Mouse (Mus musculus) kidney, postnatal 25 days (tissue): ENCODE results near the gene Clec4n.
"Not testable (repeated sequence)": the region's sequence is repeated elsewhere in the genome, so short reads cannot be mapped to it uniquely, and the experiment has no call there.

Experiments
- DNase-seq, 2 experiments: peaks; one replicate each; pipeline ENCODE4 v3.0.0; 2021; ENCODE audit warnings: mixed read lengths in 2 of 2

The Clec4n gene

DNA sequence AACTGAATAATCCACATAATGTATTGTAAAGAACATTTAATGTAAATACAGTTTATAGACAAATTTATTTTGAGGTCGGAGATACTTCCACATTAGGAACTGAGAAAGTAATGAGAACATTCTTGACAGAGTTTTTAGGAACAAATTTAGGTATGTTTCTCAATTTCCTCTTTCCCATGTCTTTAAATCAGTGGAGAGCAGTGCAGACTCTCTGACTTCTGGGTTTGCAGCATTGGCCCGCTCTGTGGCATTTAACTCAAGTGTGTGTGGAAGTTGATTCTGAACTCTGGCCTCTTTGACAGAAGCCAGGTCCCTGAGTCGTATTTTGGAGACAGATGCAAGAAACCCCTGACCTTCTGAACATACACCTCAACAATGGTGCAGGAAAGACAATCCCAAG, at the start of gene Clec4n:
Gene Clec4n, plus strand, starts transcription at position 200 of the 400 bp plus-strand sequence.
- no peak for DNase-seq

DNA sequence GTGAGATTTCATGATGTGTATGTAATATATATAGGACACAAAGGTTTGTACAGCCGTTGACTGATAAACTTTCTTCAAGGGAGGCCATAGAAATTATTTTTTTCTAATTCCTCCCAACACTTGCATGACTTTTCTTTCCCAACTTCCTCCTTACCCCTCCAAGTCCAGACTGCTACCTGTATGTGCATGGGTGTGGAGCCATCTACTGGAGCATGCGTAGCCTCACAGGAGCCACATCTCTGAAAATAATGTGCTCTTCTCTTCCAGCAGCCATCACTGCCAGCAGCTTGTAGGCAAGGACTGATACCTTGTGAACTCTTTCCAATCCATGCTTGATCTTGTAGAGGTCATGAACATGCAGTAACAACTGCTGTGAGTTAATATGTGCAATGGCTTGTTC, 44.8 kb upstream of the Clec4n start:
- DNase-seq = not testable (repeated sequence)

DNA sequence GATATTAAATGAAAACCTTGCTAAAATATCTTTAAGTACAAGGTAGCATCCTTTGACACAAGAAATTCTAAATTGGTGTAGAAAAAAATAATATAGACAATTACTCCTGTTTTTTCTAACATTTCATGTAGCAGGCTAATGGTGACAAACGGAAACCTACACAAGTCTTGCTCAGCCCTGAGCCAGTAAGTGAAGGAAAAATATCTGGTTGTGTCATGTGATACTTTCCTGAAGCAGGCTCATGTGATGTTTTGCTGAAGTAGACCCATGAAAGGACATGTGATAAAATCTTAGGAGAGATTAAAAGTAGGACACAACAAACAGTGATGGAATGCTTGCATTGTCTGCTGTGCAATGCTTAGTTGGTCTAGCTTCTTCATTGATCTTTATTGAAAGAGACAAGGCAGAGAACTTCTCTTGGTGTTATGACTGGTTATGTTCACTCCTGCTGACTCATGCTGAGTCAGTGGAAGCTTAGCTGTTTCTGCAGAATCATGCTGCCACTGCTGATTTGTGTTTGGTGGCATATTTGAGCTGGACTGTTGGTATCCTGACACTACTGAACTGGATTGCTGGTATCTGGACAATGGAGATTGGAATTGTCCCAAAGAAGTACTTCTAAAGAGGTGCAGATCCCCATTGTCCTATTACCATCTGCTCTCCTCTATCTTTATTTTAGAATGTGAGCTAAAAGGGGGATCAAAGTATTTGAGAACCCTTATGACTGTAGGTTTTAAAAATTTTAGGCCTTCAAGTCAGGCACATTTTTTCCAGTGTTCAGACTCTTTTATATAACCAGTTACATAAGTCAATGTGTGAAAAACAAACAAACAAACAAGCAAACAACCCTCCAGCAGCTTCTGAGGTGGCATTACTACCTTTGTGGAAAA, 22.2 kb upstream of the Clec4n start:
- DNase-seq = no peak

DNA sequence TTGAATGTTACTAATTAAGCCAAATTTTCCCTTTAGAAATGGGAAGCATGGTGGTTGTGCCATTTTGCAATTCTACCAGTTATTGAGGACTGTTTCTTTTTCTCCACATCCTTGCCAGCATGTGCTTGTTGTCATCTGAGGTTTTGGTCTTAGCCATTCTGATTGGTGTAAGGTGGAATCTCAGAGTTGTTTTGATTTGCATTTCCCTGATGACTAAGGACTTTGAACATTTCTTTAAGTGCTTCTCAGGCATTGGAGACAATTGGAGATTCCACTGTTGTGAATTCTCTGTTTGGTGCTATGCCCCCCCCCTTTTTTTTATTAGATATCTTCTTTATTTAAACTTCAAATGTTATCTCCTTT, 21.6 kb upstream of the Clec4n start:
- not testable (repeated sequence) for DNase-seq

DNA sequence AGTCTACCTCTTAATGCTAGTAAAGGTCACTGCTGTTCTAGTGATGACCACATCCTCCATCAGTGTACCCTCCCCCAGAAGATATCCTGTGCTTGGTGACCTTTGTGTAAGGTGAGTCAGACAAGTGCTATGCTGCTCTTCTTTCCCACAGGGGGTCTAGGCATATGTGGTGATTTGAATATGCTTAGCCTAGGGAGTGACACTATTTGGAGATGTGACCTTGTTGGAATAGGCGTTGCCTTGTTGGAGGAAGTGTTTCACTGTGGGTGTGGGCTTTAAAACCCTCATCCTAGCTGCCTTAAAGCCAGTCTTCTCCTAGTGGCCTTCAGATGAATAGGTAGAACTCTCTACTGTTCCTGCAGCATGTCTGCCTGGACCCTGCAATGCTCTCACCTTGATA, 17.9 kb upstream of the Clec4n start:
- DNase-seq = no peak

DNA sequence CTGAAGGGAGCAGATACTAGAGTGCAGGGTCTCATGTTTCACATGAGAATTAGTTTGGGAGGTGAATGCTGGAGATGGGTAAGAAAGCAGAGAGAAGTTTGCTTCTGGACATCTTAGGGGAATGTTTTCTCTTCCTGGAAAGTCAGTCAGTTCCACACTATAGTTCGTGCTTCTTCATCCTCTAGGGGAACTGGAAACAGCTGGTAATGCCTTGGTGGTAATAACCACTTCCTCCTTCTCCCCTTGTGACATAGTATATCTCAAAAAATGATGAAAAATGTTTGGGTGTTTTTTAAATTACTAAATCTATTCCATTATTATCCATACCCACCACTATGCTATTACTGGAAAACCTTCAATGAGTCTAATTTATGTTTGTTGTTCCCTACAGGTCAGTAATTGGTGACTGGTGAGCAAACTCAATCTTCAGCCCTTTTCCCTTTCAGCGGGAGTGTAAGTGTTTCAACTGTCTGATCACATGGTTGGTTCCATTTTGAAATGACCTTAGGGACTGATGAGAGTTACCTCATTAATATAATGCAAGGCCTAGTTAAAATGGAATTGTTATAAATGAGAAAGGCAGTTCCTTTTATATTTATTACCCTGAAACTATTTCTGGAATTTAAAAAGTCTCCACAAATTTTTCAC, 2.0 kb upstream of the Clec4n start:
- DNase-seq = no peak

DNA sequence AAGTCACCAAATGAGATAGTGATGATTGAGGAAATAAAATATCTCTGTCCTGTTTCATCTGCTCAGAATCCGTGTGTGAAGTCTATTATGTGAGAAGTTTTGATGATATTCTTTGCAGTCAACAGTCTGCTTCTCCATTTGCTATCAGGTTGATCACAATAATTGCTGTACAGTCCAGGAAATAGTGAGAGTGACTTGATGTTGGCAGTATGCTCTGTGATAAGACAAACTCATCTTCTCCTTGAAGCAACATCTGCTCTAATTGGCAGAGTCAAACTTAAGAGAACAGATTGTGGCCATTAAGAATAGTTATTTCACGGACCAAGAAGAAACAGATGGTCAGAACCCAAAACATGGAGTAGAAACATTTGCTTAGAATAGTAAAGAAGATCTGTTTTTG, 1.5 kb downstream of the Clec4n start:
- no peak for DNase-seq

DNA sequence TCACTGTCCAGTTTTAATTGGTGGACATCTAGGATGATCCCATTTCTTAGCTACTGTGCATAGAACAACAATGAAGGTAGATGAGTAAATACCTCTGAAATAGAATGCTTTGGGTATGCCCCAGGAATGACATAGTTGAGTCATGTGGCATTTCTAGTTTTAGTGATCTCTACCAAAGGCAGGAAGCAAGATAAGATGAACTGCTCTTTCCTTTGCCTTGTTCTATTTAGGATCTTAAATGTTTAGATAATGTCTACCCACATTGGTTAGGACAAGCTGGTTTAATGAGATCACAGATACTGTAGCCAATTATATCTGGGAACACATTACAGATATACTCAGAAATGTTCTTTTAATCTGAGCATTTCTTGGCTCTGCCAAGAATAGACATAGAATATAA, 7.9 kb downstream of the Clec4n start:
- no peak for DNase-seq

DNA sequence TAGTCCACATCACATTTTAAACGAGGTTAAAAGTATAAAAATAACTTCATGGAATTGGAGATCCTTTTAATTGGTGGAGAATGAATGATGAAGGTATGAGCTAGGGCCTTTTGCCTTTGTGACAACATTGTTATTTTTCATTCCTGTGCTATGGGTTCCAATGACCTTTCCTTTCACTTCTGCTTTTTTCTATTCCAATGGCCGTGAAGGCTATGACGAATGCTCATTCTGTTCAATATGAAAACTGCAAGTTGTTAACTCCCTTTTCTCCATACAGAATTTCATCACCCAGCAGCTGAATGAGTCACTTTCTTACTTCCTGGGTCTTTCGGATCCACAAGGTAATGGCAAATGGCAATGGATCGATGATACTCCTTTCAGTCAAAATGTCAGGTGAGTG, 14.6 kb downstream of the Clec4n start:
- no peak for DNase-seq

DNA sequence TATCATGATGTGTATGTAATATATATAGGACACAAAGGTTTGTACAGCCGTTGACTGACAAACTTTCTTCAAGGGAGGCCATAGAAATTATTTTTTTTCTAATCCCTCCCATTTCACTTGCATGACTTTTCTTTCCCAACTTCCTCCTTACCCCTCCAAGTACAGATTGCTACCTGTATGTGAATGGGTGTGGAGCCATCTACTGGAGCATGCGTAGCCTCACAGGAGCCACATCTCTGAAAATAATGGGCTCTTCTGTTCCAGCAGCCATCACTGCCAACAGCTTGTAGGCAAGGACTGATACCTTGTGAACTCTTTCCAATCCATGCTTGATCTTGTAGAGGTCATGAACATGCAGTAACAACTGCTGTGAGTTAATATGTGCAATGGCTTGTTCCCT, 19.2 kb downstream of the Clec4n start:
- DNase-seq = not testable (repeated sequence)

DNA sequence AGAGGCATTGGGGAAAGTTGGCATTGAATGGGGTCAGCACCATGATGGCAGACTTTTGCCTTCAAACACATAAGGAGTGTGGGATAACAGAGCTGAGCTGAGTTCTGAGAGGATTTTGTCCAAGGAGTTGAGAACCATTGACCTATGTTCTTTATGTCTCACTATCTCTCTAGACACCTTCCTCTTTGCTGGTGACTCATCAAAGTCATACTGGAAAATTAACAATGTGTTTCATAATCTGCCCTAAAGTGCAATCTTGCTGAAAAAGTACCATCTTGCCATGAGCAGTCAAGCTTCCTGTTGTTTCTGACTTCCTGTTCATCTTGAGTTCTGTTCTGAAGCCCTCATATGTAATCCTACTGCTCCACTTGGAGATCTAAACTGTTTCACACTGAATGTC, 23.1 kb downstream of the Clec4n start:
- DNase-seq = no peak

DNA sequence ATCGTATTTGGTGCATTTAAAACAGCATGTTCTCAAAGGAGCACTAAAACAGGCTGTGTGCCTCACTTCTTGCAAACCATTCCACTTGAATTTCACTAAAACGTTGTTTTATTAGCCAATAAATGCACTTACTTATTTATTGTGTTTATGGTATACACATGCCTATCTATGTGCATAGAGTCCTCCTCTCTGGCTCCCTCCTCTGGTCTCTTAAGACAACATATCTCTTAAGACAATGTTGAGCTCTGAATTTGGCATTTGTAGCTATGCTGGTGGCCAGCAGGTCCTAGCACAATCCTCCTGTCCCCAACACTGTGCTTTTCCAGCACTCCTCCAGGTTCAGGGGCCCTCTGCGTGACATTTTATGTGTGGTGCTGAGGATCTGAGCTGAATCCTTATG, 29.3 kb downstream of the Clec4n start:
- DNase-seq = no peak

DNA sequence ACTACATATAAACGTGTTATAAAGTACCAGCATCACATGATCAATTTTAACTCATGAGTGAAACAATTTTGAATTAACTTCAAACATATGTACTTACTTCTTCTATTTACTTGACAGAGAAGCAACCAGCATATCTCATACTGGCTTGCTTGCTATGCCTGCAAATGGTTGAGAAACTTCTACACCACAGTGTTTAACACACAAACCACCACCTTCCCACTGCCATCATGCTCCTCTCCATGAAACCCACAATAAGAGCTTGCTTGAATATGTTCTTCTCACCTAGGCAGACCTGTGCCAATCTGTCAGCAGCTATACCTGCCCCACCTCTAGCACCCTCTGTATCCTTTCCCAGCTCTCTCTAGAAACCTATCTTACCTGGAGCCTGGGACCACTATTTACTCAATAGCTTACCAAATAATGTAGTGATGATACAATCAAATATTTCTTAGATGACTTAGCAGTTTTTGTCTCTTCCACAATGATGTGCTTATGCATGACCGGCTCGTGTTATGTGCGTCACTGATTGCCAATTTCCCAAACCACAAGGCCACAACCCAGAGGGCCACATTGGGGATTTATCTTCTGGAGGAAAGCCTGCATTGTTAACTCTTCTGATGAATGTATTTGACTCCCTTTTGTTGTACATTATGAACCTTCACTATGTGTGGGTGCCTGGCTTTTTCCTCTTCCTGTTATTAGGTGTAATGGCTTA, 30.4 kb downstream of the Clec4n start:
- no peak for DNase-seq

DNA sequence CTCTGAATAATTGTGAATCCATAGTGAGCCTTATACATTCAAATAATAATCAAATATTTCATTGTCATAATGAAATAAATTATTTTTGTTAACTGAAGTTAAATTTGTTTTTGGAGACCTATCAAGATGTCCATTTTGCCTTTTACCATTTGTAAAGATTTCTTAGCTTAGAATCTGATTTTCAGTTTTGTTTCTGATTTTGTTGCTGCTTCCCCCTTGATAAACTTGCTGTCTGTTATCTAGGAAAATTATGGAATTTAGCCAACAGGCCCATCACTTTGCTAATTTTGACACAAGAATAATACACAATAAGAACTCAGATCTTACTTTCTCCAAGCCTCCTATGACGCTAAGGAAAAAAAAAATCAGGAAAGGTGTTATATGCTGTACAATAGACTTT, 31.2 kb downstream of the Clec4n start:
- no peak for DNase-seq

DNA sequence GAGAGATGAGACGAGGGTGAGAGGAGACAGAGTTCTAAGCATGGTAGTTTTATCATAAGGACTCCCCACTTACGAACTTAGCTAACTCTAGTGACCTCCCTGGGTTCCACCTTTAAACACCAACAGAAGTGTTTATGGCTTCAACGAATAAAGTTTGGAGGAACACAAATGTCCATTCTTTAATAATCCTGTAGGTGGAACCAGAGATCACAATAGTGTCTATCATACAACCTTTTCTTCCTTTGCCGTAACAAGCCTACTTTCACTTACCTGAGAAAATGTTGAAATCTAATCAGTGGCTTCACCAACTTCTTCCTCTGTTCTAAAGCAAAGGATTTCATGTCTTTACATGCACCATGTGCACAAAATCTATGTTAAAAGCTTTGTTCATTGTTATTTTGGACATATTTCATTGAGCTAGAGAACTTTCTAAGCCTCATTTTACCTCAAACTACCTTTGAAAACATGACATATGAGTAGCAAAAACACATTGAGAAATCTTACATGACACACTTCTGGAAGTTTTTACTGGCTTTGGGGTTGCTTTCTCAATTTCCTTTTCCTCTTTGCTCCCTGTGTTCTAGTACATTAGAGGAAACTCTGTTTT, 32.0 kb downstream of the Clec4n start, which contains the start of gene Clec4d:
Gene Clec4d, plus strand, starts transcription at position 557 of the 607 bp plus-strand sequence.
- no peak for DNase-seq

DNA sequence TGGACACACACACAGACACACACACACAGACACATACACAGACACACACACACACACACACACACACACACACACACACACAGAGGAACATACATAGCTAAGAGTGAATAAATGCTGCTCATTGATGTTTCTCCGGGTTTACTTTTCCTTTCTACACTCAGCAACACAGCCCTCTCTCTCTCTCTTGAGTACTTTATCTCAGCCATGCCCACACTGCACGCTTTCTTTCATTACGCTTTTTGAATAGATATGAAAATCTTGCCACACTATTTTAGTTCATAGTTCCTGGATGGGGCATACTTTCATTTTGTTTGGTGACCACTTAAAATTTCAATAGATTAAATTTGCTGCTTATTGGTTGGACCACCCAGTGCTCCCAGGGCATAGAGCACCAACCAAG, 34.6 kb downstream of the Clec4n start:
- DNase-seq = no peak

DNA sequence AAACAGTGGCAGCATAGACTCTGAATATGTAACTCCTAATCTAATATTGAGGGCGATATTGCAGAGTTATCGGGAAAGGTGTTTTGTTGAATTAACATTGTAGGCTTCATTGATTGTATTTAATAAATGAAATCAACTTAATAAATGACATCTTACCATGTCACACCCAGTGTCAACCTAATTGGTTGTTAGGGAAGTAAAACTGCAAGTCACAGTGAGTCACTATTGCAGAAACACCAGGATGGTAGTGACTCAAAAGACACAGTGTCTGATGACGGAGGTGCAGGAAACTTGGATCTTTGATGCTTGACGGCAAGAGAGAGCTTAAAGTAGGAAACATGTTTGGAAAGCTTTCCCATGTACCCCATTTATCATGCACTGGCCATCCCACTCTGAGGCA, 36.2 kb downstream of the Clec4n start:
- DNase-seq = no peak

DNA sequence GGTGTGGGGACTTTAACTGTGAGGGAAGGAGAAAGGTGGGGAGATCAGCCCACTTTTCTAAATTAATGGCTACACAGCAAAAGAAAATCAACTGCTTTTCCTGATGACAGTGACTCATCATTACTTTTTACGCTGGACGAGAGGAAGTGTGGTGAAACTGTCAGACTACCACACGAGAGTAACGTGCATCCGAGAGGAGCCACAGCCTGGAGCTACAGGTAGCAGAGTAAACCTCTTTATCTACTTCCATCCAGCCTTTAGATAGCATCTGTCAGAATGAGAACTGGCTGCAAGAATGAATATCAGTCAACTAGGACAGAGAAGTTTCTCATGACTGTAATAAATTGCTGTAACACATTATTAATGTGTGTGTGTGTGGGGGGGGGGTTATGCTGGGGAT, 37.3 kb downstream of the Clec4n start:
- no peak for DNase-seq

DNA sequence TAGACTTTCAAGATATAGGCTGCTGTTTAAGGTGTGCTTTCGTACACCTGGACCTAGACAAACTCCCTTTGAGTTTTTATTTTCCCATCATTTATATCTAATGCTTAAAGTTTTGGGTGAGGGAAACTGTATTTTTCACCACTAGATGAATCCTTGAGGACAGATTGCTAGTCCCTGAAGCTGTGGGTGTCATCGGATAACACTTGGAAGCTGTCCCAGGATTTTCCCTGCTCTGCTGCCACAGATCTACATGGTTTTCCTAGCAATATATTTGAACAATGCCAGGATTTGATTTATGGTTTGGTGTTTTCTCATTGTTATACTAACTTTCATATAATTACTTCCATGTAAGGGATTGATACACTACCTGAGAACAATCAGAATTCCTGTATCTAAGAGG, 49.8 kb downstream of the Clec4n start:
- no peak for DNase-seq

DNA sequence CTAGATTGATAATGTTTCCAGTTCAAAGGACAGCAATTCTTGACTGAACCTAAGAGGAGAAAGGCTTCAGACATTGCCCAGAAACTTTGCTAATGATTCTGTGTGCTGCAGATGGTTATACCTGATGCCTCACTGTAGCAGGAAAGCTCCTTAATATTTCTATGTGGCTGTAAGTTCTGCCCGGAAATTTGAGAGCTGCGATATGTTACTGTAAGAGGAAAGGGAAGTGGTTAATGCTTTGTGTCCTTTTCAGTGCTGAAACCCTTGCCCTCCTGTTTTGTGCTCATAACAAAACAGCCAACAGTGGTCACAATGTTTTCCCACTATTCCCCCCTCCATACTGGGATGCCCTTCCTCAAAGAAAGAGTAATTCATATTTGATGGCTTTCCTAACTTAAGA, 56.7 kb downstream of the Clec4n start:
- DNase-seq = no peak

DNA sequence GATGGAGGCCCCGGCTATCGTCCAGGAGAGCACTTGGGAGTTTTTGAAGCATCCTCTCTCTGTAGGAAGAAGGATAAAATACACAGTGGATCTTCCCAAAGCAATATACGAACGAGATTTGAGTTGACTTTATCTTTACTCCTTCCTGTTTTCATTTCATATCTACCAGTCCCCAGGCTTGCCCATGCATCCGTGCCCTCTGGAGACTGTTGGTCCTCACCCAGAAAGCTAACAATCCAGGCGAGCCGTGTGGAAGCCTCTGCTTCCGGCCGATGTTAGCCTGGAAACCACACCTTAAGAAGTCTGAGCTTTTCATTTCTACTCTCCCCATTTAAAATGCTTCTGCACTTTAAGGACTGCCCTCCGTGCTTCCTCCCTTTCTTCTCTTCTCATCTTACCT, 59.3 kb downstream of the Clec4n start:
- DNase-seq = no peak

DNA sequence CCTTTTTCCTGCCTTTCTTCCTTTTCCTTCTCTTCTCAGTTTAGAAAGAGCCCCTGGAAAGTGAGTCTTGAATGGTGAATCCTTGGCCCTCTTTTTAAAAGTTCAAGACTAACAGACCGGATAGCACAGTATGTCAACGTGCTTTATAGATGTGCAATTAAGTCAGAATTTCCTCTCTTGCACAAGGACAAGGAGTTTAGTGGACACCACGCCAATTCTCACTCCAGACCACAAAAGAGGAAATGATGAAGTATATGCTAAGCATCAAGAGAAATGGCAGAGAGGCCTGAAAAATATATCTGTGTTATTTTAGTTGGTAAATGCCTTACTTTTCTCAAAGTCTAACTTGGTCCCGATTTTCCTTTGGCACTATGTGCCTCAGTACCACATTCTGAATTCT, 60.1 kb downstream of the Clec4n start, which contains the start of gene Clec4e:
Gene Clec4e, minus strand, starts transcription at position 118 of the 400 bp plus-strand sequence.
- no peak for DNase-seq

DNA sequence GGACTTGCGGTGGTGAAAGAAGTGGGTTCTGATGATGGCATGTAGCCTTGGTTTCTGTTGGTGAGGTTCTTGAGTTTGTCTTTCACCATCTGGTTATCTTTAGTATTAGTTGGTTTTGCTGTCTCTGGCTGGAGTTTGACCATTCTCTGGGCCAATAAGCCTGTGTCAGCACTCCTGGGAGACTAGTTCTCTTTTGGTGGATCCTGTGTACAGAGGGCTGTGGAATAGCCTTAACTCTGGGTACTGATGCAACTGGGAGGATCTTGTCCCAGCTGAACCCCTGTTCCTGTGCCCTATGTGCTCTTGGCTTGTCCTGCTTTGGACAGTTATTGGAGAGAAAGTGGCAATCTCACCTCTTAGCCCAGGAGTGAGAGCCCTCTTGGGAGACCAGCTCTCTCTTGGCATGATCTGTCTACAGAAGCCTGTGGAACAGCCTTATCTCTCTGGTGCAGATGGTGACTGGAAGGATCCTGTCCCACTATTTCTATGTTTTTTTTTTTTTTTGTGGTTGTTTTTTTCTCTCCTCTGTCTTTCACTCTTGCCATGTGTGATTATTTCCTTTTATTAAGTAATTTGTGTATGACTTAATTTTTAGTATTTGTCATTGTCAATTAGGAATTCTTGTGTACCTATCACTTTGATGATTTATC, 63.2 kb downstream of the Clec4n start:
- no peak for DNase-seq
